Mouse (Mus musculus) heart, embryonic 14.5 days (tissue): Measurements from ENCODE around the gene Clec4b2. TPM values are rescaled to one million over a fixed set of nuclear protein-coding genes. Genes with fewer than 3 reads are reported as not detected.
"Not testable (repeated sequence)": the region's sequence is repeated elsewhere in the genome, so short reads cannot be mapped to it uniquely, and the experiment has no call there.

ENCODE experiments used
- ATAC-seq: fragments of 200-750 bp; cut with Nextera tagmentation; 2 replicates; pipeline ENCODE4 v1.8.0; 2017; ENCODE audit warnings: low read depth, moderate TSS enrichment; ENCODE audit not compliant: insufficient number of reproducible peaks, insufficient read depth, low FRiP score
- H3K27ac ChIP-seq, 2 experiments: fragments of 200-500 bp in 1 of 2; fragments of 300-500 bp in 1 of 2; sonication (generic) in 1 of 2; replicated peaks in 1 of 2; 2 replicates each; pipeline ENCODE4 v1.5.1; 2012 to 2014; ENCODE audit warnings: low read depth in 2 of 2, low read length in 2 of 2, control low read depth in 1 of 2, mild to moderate bottlenecking in 1 of 2, mixed read lengths in 1 of 2; ENCODE audit not compliant: control insufficient read depth in 1 of 2, insufficient read depth in 1 of 2
- H3K27me3 ChIP-seq: fragments of 300-500 bp; sonication (generic); 2 replicates; pipeline ENCODE4 v1.6.1; 2014; ENCODE audit warnings: mild to moderate bottlenecking, low read length, control low read depth; ENCODE audit not compliant: control insufficient read depth, insufficient read depth
- H3K36me3 ChIP-seq: fragments of 300-500 bp; sonication (generic); 2 replicates; pipeline ENCODE4 v1.6.1; 2014; ENCODE audit warnings: mild to moderate bottlenecking, control low read depth, low read length, mixed read lengths; ENCODE audit not compliant: control insufficient read depth, insufficient read depth
- H3K4me1 ChIP-seq, 2 experiments: fragments of 200-500 bp in 1 of 2; fragments of 300-500 bp in 1 of 2; sonication (generic) in 1 of 2; 2 replicates each; pipeline ENCODE4 v1.6.1; 2012 to 2014; ENCODE audit warnings: low read length in 2 of 2, control low read depth in 1 of 2, mixed read lengths in 1 of 2; ENCODE audit not compliant: control insufficient read depth in 2 of 2, insufficient read depth in 2 of 2
- H3K4me2 ChIP-seq: fragments of 300-500 bp; sonication (generic); 2 replicates; pipeline ENCODE4 v1.6.1; 2014; ENCODE audit warnings: mild to moderate bottlenecking, low read length
- H3K4me3 ChIP-seq, 2 experiments: fragments of 200-500 bp in 1 of 2; fragments of 300-500 bp in 1 of 2; sonication (generic) in 1 of 2; 2 replicates each; pipeline ENCODE4 v1.5.1; 2012 to 2014; ENCODE audit warnings: low read length in 2 of 2, mild to moderate bottlenecking in 2 of 2, control low read depth in 1 of 2, low read depth in 1 of 2, moderate library complexity in 1 of 2; ENCODE audit not compliant: control insufficient read depth in 1 of 2, insufficient read depth in 1 of 2
- H3K9ac ChIP-seq: fragments of 300-500 bp; sonication (generic); 2 replicates; pipeline ENCODE4 v1.6.1; 2014; ENCODE audit warnings: mild to moderate bottlenecking, low read length
- H3K9me3 ChIP-seq: fragments of 300-500 bp; sonication (generic); 2 replicates; pipeline ENCODE4 v1.6.1; 2016; ENCODE audit warnings: low read length, control low read depth; ENCODE audit not compliant: control insufficient read depth
- WGBS: fragments of 180-500 bp; shearing (Covaris S2); extraction: QIAGEN DNeasy Blood & Tissue Kit; methylation state at CpG from one replicate; pipeline ENCODE4 v1.1.7; 2014; 5-methylcytosine and 5-hydroxymethylcytosine counted together
- polyA plus RNA-seq: library from polyadenylated mRNA; unstranded; fragments of >200 nt; fragmentation: Nextera tagmentation; extraction: Ambion mirVana; gene quantifications from 2 replicates; pipeline ENCODE4 v1.2.1, GENCODE M21; 2014

Gene Clec4b2
- polyA plus RNA-seq, 1 experiment from 2014 or later = not detected

GRCm38 (mm10) chr6:123207187-123208076 is 34.7 kb downstream of the Clec4b2 start:
- H3K27me3 ChIP-seq = no peaks in the 10 kb centered on the region
- H3K27ac ChIP-seq = no peak overlapping the region
- ATAC-seq = no peak; the same call in 1 of the 2 replicates
- no peak overlapping the region for H3K4me3 ChIP-seq
- H3K4me1 ChIP-seq = no peaks in the 10 kb centered on the region
- H3K36me3 ChIP-seq = no peaks in the 10 kb centered on the region
- no peak overlapping the region for H3K9ac ChIP-seq
- H3K4me2 ChIP-seq = no peak overlapping the region
- H3K9me3 ChIP-seq = no peaks in the 10 kb centered on the region
- 71% methylated on average over 1 of the region's 1 CpGs for WGBS

GRCm38 (mm10) chr6:123208077-123208439 is 35.4 kb downstream of the Clec4b2 start:
- not testable (repeated sequence) for H3K9ac ChIP-seq, H3K9me3 ChIP-seq, ATAC-seq, H3K27ac ChIP-seq, H3K4me2 ChIP-seq, H3K4me1 ChIP-seq, H3K4me3 ChIP-seq, H3K27me3 ChIP-seq, H3K36me3 ChIP-seq

GRCm38 (mm10) chr6:123211726-123212125 is 39.0 kb downstream of the Clec4b2 start:
- Histone ChIP-seq H3K27me3 (no peaks in the 10 kb centered on the region), H3K4me3 (no peak overlapping the region), H3K4me2 (no peak overlapping the region), H3K36me3 (no peaks in the 10 kb centered on the region), H3K9me3 (peaks cover 4% of the 10 kb centered on the region; the same call in 1 of the 2 replicates), H3K4me1 (no peaks in the 10 kb centered on the region), H3K27ac (no peak overlapping the region), H3K9ac (no peak overlapping the region)
- 56% methylated on average over 1 of the region's 1 CpGs for WGBS
- ATAC-seq = no peak

DNA sequence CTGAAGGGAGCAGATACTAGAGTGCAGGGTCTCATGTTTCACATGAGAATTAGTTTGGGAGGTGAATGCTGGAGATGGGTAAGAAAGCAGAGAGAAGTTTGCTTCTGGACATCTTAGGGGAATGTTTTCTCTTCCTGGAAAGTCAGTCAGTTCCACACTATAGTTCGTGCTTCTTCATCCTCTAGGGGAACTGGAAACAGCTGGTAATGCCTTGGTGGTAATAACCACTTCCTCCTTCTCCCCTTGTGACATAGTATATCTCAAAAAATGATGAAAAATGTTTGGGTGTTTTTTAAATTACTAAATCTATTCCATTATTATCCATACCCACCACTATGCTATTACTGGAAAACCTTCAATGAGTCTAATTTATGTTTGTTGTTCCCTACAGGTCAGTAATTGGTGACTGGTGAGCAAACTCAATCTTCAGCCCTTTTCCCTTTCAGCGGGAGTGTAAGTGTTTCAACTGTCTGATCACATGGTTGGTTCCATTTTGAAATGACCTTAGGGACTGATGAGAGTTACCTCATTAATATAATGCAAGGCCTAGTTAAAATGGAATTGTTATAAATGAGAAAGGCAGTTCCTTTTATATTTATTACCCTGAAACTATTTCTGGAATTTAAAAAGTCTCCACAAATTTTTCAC is 55.0 kb downstream of the Clec4b2 start:
- H3K36me3 ChIP-seq = no peaks in the 10 kb centered on the region
- H3K9ac ChIP-seq = no peak overlapping the region
- no peak for ATAC-seq
- H3K27me3 ChIP-seq = no peaks in the 10 kb centered on the region
- no peaks in the 10 kb centered on the region for H3K9me3 ChIP-seq
- H3K4me2 ChIP-seq = no peak overlapping the region
- no peak overlapping the region for H3K27ac ChIP-seq
- H3K4me1 ChIP-seq = no peaks in the 10 kb centered on the region
- H3K4me3 ChIP-seq = no peak overlapping the region
- 52% methylated on average over 2 of the region's 2 CpGs for WGBS

DNA sequence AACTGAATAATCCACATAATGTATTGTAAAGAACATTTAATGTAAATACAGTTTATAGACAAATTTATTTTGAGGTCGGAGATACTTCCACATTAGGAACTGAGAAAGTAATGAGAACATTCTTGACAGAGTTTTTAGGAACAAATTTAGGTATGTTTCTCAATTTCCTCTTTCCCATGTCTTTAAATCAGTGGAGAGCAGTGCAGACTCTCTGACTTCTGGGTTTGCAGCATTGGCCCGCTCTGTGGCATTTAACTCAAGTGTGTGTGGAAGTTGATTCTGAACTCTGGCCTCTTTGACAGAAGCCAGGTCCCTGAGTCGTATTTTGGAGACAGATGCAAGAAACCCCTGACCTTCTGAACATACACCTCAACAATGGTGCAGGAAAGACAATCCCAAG is 57.0 kb downstream of the Clec4b2 start, which contains the start of gene Clec4n:
Gene Clec4n (plus strand): TSS at position 200 of the 400 bp plus-strand sequence.
- H3K4me3 ChIP-seq = no peak within 1 kb of the TSS
- 58% methylated on average over 3 of the region's 3 CpGs for WGBS
- no peak within 1 kb of the TSS for H3K4me2 ChIP-seq

DNA sequence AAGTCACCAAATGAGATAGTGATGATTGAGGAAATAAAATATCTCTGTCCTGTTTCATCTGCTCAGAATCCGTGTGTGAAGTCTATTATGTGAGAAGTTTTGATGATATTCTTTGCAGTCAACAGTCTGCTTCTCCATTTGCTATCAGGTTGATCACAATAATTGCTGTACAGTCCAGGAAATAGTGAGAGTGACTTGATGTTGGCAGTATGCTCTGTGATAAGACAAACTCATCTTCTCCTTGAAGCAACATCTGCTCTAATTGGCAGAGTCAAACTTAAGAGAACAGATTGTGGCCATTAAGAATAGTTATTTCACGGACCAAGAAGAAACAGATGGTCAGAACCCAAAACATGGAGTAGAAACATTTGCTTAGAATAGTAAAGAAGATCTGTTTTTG is 58.5 kb downstream of the Clec4b2 start:
- no peak for ATAC-seq
- Histone ChIP-seq H3K27ac (no peak overlapping the region), H3K4me2 (no peak overlapping the region), H3K4me1 (no peaks in the 10 kb centered on the region), H3K36me3 (no peaks in the 10 kb centered on the region), H3K27me3 (no peaks in the 10 kb centered on the region), H3K9ac (no peak overlapping the region), H3K9me3 (peaks cover 3% of the 10 kb centered on the region; the same call in 1 of the 2 replicates), H3K4me3 (no peak overlapping the region)
- WGBS = 55% methylated on average over 2 of the region's 2 CpGs

More for the DNA sequence above, 57.0 kb downstream of the Clec4b2 start, which contains the start of gene Clec4n:
- H3K9ac ChIP-seq = no peak within 1 kb of the TSS
- H3K27ac ChIP-seq = no peak within 1 kb of the TSS
- no peaks in the 10 kb centered on the region for H3K27me3 ChIP-seq
- ATAC-seq = no peak
- no peaks in the 10 kb centered on the region for H3K4me1 ChIP-seq
- H3K36me3 ChIP-seq = no peaks in the 10 kb centered on the region
- peaks cover 3% of the 10 kb centered on the region; the same call in 1 of the 2 replicates for H3K9me3 ChIP-seq

GRCm38 (mm10) chr6:123237582-123237981 is 64.9 kb downstream of the Clec4b2 start:
- no peak overlapping the region for H3K4me3 ChIP-seq
- no peaks in the 10 kb centered on the region for H3K36me3 ChIP-seq
- no peaks in the 10 kb centered on the region for H3K27me3 ChIP-seq
- H3K9me3 ChIP-seq = peaks cover 3% of the 10 kb centered on the region; the same call in 1 of the 2 replicates
- H3K9ac ChIP-seq = no peak overlapping the region
- no peak for ATAC-seq
- H3K4me1 ChIP-seq = no peaks in the 10 kb centered on the region
- H3K27ac ChIP-seq = no peak overlapping the region
- H3K4me2 ChIP-seq = no peak overlapping the region
